Mouse (Mus musculus) R1 (cell line): ENCODE data around the gene Mpp5.

ENCODE experiments used
- DNase-seq: peaks from one replicate; pipeline ENCODE4 v3.0.0-alpha.2; 2018; ENCODE audit warnings: low read depth, low spot score

Gene Mpp5

DNA sequence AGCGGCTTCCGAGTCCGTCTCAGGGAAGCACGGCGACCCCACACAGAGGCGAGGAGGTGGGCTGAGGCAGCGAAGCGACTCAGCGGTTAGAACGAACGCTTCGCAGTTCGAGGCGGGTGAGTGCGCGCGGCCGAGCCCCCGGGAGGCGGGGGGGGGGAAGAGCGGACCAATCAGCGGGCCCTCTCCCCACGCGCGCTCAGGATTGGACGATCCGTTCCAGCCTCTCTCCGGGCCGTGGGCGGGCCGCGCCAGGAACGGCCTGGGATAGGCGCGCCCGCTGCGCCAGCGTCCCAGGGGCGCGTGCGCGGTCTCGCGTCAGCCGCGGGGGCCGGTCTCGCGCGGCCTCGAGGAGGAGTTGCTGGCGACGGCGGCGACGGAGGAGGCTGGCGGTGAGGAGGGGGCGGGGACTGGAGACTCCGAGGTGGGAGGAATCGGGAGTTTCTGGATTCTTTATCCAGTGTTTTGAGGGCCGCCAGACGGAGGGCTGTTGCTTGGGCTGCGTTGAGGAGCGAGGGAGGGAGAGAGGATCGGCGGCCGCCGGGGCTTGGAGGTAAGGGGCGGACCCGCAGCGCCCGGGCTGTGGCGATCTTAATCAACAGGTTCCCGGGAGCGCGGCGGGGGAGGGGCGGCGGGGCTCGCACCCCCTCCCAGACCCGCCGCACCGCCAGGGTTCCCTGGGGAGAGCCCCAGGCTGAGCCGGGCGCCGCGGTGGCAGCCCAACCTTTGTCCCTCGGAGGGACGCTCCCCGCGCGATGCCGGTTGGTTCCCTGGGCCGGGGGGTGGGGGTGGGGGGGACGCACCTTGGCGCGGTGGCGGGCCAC, at the start of gene Mpp5:
TSS of gene Mpp5 (plus strand) at position 351 of the 821 bp plus-strand sequence.
- DNase-seq = peak; percentile 95

DNA sequence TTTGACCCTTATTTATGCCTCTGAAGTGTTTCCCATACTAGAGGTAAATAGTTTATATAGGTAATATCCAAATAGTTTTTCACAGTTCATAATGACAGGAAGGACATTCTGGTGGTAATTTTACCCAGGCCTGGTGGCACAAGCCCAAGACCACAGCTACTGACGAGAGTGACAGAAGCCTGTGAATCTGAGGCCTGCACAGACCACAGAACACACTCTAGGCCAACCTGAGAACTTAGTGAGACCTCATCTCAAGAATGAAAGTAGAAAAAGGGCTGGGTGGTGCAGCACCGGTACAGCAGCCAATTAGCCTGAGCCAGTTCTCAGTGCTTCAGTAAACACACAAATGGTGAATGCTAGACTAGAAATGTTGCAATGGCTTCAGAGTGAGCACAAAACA, 30.9 kb upstream of the Mpp5 start:
- DNase-seq = no peak

DNA sequence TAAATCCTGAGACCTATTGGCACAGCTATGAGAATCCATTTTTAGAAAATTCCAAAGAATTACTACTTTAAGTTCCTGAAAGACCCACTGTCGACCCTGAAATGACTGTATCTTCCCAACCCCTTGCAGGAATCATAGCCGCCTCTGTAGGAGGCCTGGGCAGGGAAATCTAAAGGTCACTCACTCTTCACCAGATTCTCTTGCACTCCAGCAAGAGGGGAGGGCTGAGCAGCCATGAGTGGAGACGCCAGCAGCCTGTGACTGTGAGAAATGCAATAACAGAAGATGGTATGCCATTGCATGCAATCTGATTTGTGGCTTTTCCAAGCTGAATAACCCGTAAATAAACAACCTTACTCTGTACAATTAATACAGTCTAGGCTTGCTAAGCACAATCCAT, 21.0 kb upstream of the Mpp5 start:
- no peak for DNase-seq

DNA sequence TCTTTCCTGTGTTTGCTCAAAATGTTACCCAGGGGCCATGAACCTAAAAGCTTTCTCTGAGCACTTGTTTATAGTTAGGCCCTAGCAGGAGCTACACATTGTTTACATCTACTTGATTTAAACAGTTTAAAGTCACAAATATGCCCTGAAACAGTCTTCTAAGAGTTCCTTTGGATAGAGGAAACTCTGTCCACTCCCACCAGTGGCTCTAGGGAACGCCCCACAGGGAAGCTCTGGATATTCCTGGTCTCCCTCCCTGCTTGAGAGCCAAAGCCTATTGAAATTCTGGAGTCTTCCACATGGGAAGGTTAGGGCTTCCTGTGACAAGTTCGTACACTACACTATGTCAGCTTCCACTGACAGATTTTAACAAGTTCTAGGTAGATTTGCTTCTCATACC, 9.1 kb upstream of the Mpp5 start:
- DNase-seq = no peak

DNA sequence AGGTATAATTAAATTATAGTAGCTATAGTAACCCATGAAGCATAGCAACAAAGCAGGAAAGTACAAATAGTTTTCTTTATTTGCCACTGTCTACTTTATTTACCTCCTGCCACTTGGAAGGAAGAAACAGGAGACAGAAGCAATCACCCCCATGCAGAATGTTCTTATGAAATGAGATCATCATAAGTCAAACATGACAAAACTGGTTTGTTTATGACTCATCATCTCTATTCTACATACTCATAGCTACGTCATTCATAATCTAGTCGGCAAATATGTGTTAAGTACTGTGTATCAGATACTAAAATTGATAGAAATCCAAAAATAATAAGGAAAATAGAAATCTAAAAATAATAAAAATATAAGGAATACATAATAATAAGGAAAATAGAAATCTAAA, 8.4 kb upstream of the Mpp5 start:
- DNase-seq = no peak

DNA sequence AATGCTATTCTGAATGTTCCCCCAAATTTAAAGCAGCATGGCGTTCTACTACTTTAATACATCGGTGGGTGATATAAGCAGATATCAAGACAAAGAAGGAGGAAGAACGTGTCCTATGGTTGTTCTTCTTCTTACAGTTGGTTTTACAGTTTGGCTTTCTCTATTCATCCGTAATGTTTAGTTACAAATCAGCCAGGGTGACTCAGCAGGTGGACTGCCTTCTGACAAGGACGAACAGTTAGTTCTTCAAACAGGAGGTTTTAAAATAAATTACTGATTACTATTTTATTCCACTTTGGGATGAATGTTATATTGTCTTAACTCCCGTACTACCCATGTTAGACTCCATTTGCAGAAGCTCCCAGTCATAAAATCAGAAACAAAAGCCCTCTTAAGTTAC, 2.5 kb upstream of the Mpp5 start:
- DNase-seq = no peak

DNA sequence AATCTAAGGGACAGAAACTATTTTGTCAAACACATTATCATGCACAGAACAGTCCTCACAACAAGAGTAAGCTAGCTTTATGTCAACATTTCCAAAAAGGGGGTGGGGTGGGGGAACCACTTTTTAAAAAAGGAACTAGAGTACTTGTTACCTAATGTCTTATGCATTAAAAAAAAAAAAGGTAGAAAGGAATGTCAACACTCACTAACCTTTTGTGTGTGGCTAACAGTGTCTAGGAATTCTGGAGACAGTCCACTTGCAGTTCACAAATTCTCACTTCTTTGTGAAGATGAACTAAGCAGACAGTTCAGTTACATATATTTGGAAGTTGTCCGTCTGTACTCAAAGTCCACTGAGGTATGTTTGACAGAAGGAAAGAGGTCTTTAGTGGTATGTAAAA, 1.3 kb upstream of the Mpp5 start:
- no peak for DNase-seq

DNA sequence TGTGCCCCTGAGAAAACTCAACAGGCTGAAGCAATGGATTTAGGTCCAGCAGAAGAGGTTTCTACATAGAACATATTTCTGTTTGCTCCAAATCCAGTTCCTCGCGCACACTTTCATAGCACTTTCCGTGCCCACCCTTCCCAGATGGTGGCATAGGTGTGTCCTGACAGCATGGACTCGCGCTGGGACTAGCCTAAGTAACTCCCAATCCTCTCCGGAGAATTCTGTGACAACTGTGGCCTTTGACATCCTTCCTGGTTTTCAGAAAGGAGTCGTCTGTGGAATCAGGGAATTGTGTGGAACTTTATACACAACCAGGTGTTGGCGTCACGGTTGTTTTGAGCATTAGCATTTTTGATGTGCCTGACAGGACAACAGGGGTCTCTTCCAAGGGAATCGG, 594 bp upstream of the Mpp5 start:
- no peak for DNase-seq

DNA sequence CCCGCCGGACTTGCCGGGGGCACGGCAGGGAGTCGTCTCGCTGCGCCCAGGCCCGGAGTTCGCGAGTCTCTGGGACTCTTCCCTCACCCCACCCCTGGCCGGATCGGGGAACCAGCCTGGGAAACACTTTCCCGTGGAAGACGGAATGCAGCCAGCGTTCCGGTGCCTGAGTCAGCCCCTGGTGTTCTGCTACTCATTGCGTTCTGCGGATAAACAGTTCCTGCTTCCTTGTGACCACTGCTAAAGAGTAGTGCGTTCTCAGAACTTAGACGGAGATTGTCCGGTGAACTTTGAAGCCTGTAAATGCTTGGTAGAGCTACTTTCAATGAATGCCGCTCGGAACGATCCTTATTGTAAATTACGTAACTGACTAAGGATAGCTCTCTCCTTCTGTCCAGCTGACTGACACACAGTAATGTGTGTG, 683 bp downstream of the Mpp5 start:
- DNase-seq = peak; percentile 65

DNA sequence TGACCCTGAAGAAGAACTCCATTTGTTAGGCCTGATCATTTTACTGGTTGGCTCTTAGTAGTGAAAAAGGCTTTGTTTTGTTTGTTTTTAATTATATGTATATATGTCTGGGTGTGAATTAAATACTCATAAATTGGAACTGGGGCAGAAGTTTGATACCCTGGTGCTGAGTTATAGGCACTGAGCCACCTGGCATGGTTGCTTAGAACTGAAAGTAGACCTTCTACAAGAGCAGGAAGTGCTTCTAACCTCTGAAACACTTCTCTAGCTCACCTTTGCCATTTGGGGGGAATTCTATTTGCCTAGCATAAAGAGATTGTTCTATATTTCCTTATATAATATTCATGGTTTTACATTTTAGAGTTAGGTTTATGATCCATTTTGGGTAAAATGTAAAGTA, 13.3 kb downstream of the Mpp5 start:
- no peak for DNase-seq

DNA sequence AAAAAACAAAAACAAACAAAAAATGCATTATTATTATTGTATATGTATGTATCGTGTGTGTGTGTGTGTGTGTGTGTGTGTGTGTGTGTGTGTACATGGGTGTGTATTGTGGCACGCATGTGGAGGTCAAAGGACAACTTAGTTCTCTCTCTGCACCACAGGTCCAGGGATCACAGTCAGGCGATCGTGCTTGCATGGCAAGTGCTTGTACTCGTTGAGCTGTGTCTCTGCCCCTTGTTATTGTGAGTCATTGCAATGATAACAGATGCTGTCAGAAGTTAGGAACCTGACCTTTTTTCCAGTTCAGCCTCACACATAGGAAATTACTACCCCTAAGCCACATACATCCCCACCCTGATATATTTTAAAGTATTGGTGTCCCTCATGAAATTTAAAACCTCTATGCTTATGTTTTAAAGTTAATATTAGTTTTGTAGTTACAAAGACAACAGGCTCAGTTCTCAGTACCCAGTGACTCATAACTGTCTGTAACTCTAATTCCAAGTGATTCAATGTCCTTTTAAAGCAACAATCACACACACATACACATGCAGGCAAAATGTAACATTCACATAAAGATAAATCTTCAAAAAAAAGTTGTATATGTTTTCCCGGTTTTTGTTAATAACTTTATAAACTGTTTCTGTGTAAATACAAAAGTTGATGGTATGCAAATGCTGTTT, 20.5 kb downstream of the Mpp5 start:
- no peak for DNase-seq

DNA sequence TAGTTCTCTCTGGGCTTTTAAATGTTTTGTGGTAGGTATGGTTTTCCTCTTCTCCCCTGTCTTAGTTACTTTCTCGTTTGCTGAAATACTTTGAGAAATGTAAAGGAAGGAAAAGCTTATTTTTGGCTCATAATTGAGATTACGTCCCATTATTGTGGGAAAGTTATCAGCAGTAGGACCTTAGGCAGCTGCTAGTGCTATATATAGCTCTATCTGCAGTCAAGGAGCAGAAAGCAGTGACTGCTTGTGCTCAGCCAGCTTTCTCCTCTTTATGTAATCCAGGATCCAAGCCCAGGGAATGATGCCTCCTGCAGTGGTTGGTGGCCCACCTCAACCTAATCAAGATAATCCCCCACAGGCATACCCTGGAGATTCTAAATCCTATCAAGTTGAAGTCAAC, 24.5 kb downstream of the Mpp5 start:
- no peak for DNase-seq

DNA sequence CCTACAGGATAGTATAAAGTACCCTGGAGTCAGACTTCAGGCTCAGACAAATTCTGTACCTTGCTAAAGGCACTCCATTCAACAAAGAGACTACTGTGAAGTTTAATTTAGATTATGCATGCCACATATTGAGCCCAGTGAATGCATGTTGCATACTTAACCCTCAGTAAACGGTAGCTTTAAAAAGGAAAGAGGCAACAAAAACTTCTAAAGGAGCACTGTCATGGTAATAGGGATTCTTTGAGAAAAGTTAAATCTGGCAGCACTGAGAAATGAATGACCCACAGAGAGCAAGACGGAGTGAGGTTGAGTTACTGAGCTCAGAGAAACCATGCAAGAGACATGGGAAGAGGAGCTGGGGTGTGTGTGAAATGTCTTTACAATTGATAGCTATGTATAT, 29.2 kb downstream of the Mpp5 start:
- DNase-seq = peak; percentile 51

DNA sequence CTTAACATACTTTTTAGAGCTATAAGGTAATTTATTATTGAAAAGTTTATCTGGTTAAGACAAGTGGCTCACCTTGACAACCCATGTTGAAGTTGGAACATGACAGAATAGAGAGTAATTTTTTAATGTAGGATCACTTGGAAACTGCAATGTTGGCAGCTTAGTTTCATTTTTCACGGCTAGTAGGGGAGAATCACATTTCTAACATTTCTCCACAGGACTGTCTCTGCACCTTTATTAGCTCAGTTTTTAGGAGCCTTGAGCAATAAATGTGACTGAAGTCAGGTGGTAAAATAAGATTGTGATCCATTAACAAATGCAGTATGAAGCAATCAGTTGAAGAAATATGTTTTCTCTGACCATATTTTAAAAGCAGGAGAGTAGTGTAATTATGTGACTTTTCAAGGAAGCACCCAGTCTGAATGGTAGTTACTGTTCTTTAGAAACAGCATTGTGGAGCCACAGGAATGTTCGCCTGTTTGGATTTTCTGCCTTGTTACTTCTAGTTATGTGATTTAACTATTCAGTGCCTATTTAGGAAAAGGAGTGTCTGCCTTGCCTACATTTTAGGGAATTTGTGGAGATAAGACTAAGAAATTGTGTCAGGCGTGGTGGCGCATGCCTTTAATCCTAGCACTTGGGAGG, 29.8 kb downstream of the Mpp5 start:
- no peak for DNase-seq

DNA sequence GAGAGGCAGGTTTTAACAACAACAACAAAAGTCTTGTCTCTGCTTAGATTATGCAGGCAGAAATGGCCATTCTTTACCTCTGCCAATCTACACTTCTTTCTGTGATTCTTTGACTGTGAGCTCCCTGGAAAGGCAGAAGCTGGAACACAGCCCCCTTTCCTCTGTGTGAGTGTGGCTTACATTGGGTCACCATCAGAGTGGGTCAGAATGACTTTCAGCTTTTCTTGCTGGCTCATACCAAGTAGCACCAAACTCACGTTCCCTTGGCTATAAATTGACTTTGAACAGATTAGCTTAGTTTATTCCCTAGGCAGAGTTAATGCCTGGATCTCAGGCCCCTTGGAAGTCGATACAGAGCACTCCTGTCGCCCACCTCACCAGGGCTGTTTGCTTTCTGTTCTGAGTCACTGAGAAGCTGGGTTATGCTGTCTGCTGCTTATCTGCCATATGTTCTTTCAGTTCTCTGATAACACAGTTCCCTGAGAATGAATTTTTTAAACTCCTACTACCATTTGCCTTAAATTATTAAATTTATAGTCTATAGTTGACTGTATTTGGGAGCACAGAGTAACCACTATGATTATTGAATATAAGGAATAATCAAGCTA, 39.7 kb downstream of the Mpp5 start:
- DNase-seq = no peak

DNA sequence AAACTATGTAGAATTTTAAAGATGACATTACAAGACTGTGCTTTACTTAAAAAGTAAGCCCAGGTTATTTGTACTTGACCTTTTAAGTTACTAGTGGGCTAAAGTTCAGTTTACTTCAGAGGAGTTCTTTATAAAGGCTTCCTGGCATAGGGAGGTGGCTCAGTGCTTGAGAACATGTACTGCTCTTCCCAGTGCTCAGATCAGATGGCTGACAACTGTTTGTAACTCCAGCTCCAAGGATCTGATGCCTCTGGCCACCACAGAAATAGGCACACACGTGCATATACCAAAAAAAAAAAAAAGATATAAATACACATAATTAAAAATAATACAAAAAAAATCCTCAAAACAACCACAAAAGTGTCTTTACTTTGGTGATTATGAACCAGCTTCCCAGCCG, 42.1 kb downstream of the Mpp5 start:
- no peak for DNase-seq

DNA sequence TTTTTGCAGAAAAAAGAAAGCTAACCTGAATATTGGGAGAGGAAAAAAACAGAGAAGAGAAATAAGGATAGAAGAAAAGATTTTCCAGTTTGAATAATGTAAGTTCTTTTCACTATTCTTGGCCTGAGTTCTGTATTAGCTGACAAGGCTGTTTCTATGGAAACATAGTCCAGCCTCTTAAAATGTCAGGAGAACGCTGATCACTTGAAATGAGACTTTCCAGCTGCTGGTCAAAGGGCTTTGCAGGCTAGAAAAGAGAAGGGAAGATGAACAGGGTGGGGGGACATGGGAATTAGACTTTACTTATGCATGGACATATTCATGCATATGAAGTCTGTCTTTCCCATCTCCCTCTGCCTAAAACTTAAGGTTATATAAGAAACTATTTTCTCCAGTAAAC, 45.5 kb downstream of the Mpp5 start:
- no peak for DNase-seq

DNA sequence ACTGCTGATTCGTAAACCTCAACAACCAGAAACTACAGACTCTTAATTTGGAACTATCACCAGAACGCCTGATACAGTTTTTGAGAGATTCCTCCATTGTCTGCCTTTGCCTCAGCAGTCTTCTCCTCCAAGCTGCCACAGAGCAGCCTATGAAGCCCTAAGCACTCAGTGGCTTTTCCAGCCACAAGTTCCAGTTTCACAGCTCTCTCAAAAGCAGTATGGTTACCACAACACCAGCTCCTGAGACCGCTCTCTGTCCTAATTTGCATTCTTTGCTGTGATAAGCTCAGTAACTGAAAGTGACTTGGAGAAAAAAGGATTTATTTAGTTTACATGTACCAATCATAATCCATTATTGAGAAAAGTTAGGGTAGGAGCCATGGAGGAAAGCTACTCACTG, 51.3 kb downstream of the Mpp5 start:
- no peak for DNase-seq

DNA sequence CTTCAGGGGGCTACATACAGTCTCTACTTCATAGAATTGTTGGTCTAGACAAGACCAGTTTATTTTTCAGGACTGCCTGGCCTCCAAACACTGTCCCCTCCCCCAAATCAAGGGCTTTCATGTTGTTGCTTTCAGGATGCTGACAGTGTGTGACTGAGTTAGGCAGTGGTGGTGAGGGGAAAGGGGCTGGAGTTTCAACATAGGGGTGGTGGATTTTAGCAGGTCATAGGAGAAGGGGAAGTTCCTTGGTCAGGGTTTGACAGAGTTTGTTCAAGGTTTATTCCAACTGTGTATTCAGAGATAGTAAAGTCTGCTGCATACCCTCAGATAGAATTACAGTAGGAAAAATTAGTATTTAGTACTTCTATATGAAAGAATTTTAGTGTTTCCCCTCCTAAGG, 53.1 kb downstream of the Mpp5 start:
- DNase-seq = no peak

DNA sequence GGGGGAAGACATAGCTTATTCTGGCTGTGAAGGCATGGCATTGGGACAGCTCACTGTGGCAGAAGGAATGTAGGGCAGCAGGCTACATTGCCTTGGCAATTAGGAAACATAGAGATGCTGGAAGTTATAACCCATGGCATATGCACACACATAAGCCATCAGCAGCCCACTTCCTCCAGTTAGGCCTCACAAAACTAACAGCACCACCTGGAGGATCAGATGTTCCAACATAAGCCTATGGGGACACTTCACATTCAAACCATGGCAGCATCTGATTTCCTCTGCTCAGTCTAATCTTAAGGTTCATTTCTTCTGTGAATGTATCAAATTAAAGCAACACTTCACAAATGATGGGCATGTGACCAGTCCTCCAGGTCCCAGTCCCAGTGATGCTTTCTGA, 65.7 kb downstream of the Mpp5 start:
- DNase-seq = no peak

DNA sequence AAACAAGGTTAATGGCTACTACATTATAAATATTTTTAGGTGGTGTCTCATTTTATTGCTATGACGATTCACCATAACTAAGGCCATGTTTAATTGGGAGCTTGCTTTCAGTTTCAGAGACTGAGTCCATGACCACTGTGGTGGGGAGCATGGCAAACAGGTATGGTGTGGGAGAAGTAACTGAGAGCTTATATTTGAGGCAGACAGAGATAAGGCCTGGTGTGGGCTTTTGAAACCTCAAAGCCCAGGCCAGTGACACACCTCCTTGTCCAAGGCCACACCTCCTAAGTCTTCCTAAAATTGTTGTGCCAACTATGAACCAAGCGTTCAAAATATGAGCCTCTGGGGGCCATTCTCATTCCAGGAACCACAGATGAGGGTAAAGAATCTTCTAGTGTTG, 85.8 kb downstream of the Mpp5 start:
- no peak for DNase-seq

DNA sequence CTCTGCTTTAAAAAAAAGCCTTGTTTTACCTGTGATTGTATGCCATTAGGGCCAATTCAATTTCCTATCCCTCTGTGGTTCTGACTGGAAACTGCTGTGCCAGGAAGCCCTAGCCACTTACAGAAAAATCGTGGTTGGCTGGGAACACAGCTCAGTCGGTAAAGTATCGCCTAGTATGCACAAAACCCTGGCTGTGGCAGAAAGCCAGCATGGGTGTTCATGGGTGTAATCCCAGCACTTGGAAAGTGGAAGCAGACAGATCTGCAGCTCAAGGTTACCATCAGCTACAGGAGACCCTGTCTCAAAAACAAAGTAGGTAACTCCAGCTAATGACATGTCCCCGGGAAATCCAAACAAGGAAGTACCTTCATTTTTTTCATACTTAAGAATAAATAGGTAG, 91.2 kb downstream of the Mpp5 start:
- no peak for DNase-seq

DNA sequence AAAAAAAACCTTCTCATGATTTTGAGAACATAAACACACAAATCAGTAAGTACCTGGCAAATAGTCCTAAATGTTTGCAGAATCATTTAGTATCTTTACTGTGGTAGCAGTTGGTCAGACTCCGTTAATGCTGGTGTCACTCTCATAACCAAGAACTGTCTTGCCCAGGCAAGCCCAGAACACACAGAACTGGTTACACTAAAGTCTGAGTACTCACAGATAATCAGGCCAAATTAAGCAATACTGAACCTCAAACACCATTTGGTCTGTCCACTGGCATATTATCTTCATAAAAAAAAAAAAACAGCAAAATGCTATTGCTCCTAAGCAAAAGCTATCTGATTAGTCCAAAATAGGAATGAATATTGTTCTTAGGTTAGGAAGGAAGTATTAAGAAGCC, 93.7 kb downstream of the Mpp5 start:
- no peak for DNase-seq
